Mouse (Mus musculus) 3134 (cell line): ENCODE results near the gene Tmem179b.

Experiments
- DNase-seq: peaks from one replicate; pipeline ENCODE4 v3.0.0-alpha.2; 2011; ENCODE audit warnings: low spot score; ENCODE audit not compliant: insufficient read length; ENCODE audit errors: extremely low read depth

Tmem179b gene

DNA sequence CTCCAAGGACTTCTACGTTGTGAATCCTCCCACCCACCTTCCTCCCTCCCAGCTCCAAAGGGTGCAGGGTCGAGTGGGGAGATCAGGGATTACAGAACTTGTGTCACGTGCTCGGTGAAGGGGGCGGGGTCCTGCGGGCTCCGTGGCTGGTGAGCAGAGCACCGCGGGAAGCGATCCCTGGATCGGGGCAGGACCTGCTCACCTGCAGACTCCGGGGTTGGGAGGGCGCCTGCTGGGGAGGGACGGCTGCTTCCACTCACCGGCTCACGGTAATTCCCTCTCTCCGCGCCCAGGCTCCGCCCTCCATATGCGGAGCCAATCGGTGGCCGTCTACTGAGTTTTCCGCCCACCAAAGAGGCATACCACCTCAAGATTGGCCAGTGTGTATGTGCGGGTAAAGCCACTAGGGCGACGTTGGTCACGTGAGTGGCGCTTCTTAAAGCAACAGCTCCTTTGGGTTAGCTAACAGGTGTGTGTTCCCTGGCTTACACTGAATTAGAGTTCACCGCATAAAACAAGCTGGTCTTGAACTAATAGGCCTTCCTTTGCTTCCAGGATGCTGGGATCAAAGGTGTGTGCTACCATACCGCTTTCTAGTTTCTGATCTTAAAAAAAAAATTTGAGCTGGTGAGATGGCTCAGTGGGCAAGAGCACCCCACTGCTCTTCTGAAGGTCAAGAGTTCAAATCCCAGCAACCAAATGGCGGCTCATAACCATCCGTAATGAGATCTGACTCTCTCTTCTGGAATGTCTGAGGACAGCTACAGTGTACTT lies 11.9 kb upstream of the Tmem179b start, which contains the start of gene Taf6l:
Taf6l (minus strand) TSS at position 410 of the 774 bp plus-strand sequence.
- peak; percentile 89 for DNase-seq

GRCm38 (mm10) chr19:8774951-8775421 lies 719 bp upstream of the Tmem179b start:
- DNase-seq, result no peak

DNA sequence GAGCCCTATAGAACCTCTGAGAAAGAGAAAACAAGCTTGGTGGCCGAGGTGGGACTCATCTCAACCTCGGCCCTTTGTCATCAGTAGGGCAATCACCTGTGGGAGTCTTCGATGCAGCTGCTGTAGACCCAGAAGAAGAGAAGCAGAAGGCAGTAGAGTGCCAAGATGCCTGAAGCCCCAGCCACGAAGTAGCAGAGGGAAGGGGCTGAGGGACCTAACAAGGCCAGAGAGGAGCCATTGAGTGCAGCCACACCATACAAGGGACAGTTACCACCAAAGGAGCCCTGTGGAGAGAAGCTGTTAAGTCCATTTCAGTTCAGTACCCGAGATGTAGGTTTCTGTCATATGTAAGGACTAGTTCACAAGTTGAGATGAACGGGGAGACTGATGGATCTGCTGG lies 858 bp downstream of the Tmem179b start:
- no peak for DNase-seq

DNA sequence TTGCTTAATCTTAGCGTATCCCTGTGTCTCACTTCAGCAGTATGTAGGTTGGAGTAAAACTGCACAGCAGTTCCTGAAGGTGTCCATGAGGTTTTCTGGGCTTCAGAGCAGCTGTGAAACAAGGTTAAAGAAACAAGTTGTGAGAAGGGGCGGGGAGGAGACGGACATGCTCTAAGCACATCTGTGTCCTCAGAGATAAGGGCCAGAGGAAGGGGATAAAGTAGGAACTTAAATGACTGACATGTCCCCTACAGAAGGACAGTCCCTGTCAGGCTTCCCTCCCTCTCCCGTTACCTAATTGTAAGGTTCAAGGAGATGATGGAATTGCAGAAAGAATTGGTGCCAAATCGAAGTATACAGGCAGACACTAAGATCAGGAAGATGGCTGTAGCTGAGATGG lies 1.3 kb downstream of the Tmem179b start:
- no peak for DNase-seq

DNA sequence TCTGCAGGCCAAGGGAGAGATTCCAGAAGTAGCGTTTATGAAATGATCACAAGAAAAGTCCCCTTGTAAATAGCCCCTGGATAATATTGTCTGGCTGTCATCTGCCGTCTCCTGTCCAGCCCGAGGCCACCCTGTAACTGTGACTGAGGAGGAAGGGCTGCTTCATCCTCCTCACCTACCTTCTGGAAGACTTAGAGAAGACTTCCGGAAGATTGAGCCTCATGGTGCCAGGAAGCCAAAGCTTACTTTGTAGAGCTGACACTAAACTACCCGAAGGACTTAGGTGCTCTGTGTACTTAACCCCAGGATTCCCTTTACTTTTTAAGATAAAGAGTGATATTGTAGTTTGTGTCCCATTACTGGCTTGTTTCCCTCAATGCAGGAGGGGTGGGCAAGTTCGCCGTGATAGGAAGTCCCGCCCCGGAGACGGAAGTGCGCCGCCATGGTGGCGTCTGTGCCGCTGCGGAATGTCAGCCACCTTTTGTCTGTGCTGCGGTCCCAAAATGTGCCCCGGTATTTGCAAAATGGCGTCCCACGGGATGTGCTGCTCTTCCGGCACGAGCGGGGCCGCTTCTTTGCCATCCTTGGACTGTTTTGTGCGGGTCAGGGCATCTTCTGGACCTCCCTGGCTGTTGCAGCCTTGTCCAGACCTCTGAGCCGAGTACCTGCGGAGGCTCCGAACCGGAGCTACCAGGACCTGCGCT lies 3.5 kb downstream of the Tmem179b start, which contains the start of gene Tmem223:
Tmem223 (plus strand) TSS at position 430 of the 704 bp plus-strand sequence.
- DNase-seq, result peak; percentile 46

- no peak for DNase-seq
These were observed 8.7 kb downstream of the Tmem179b start for GRCm38 (mm10) chr19:8765562-8765961.

DNA sequence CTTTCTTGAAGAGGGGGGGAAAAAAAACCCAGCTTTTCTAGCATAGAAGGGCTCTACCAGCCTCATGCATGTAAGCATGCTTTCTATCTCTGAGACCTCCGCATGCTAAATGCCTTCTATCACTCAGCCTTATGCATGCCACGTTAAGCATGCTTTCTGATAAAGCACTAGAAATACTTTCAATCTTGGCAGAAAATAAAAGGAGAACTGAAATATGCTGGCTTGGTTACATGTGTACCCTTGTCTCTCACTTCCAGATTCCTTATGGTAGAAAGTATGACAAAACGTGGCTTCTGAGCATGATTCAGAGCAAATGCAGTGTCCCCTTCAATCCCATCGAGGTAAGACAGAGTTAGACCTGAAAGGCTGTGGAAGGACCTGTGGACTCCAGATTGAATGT lies 11.0 kb downstream of the Tmem179b start:
- DNase-seq, result no peak

DNA sequence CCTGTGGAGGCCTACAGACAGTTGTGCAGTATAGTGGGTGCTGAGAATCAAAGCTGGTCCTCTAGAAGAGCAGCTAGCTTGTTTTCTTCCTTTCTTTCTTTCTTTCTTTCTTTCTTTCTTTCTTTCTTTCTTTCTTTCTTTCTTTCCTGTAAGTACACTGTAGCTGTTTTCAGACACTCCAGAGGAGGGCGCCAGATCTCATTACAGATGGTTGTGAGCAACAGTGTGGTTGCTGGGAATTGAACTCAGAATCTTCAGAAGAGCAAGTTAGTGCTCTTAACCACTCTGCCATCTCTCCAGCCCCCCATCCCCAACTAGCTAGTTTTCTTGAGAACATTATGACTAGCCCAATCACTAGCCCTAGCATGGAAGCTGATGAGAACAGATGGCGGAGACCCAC lies 13.5 kb downstream of the Tmem179b start:
- DNase-seq, result no peak

DNA sequence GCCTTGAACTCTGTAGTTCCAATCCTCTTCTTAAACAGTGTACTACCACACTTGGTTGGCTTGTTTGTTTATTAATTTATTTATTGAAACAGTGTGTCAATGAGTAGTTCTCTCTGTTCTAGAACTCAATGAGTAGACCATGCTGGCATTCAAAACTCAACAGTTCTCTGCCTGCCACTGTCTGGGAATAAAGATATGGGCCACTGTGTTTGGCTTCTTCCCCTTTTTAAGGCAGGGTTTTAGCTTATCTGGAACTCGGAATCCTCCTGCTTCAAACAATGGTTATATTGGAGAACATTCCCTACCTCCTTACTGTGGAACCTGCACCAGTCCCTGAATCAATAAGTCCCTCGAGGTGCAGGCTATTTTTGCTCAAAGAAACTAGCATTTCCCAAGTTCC lies 15.4 kb downstream of the Tmem179b start:
- DNase-seq, result no peak

GRCm38 (mm10) chr19:8757471-8757998 lies 16.7 kb downstream of the Tmem179b start:
- DNase-seq, result no peak

GRCm38 (mm10) chr19:8756635-8757387 lies 17.5 kb downstream of the Tmem179b start, which contains the start of gene Nxf1:
TSS of gene Nxf1 (plus strand) at chr19:8757073.
- peak; percentile 95 for DNase-seq

GRCm38 (mm10) chr19:8755652-8756051 lies 18.6 kb downstream of the Tmem179b start:
- no peak for DNase-seq

DNA sequence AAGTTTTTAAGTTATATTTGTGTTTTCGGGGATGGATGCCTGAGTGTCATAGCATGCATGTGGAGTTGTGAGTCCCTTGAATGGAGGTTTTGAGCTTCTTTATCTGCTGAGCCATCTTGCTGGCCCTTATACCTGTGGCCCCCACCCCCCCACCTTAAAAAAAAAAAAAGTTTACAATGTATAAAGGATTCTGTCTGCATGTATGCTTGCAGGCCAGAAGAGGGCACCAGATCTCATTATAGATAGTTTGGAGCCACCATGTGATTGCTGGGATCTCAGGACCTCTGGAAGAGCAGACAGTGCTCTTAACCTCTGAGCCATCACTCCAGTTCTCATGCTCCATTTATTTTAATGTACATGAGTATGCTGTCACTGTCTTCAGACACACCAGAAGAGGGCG lies 26.9 kb downstream of the Tmem179b start:
- no peak for DNase-seq

- DNase-seq, result no peak
These were observed 28.9 kb downstream of the Tmem179b start for GRCm38 (mm10) chr19:8745382-8745781.

DNA sequence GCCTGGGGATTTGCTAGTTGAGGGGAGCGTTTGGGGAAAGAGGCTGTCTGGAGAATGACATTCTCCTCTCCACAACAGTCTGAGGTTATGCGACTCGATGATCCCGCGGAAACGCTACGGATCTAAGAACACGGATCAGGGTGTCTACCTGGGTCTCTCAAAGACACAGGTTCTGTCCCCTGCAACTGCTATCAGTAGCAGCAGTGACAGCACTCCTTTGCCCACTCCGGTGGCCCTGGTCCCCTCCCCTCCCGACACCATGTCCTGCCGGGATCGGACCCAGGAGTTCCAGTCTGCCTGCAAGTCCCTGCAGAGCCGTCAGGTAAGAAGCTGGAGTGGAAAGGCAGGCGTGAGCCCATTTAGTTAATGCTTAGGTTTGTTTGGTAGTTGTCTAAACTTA lies 32.1 kb downstream of the Tmem179b start:
- DNase-seq, result no peak

- peak; percentile 98 for DNase-seq
These were observed 32.9 kb downstream of the Tmem179b start, which contains the start of gene Stx5a for GRCm38 (mm10) chr19:8741243-8741869. TSS of gene Stx5a (plus strand) at chr19:8741413.

- DNase-seq, result no peak
These were observed 33.7 kb downstream of the Tmem179b start, which contains the start of gene 1700092M07Rik for GRCm38 (mm10) chr19:8740603-8741002. TSS of gene 1700092M07Rik (plus strand) at chr19:8740718.

DNA sequence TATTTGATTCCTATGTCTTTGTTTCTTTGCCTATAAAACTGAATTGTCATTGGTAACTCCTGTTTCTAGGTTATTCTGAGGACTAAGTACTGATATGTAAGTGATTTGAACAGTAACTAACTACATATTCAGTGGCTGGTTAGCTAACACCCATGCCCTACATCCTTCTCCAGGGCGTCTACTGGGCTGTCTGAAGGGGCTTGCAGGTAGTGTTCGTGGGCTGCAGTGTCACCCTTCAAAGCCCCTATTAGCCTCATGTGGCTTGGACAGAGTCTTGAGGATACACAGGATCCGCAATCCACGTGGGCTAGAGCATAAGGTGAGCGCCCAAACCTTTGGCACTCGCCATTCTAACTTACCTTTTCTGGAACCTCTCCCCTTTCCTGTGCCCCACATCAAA lies 34.6 kb downstream of the Tmem179b start:
- DNase-seq, result no peak

- DNase-seq, result no peak
These were observed 35.4 kb downstream of the Tmem179b start for GRCm38 (mm10) chr19:8738911-8739310.

DNA sequence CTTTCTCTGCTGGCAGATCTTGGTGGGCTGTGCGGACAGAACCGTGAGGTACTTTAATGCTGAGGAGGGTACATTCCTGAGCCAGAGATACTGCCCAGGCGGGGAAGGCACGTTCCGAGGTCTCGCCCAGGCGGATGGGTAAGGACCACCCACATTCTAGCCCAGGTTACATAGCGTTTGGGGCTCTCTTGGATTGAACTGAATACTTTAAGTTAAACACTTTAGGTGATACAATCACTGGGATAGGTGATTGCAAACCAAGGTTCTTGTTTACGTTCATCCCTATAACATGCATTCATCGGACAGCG lies 38.2 kb downstream of the Tmem179b start:
- DNase-seq, result no peak
